Mouse (Mus musculus) heart, embryonic 13.5 days (tissue): ENCODE measurements around the gene Olfr923. TPM values are rescaled to one million over a fixed set of nuclear protein-coding genes. Genes with fewer than 3 reads are reported as not detected.

Experiments
- polyA plus RNA-seq: library from polyadenylated mRNA; unstranded; fragments of >200 nt; fragmentation: Nextera tagmentation; extraction: Ambion mirVana; gene quantifications from 2 replicates; pipeline ENCODE4 v1.2.1, GENCODE M21; 2015

Olfr923 gene
- polyA plus RNA-seq, 1 experiment from 2014 or later: not detected

Other genes starting within 250 kb of the Olfr923 start
- not detected in 2 replicates for gene Olfr912, start 246.4 kb upstream of the Olfr923 start, polyA plus RNA-seq
- not detected in 2 replicates for gene Olfr913, start 233.8 kb upstream of the Olfr923 start, polyA plus RNA-seq
- not detected in 2 replicates for gene Olfr914, start 221.4 kb upstream of the Olfr923 start, polyA plus RNA-seq
- gene Olfr916, start 166.7 kb upstream of the Olfr923 start, polyA plus RNA-seq: not detected in 2 replicates
- not detected in 2 replicates for gene Olfr917, start 160.7 kb upstream of the Olfr923 start, polyA plus RNA-seq
- gene Olfr918, start 151.9 kb upstream of the Olfr923 start, polyA plus RNA-seq: not detected in 2 replicates
- not detected in 2 replicates for gene Olfr919, start 122.9 kb upstream of the Olfr923 start, polyA plus RNA-seq
- 16.3 and 18.8 TPM in 2 replicates for gene Vwa5a, start 108.3 kb upstream of the Olfr923 start, polyA plus RNA-seq
- 0.07 TPM in 1 of 2 replicates, not detected in the other for gene Olfr920, start 74.2 kb upstream of the Olfr923 start, polyA plus RNA-seq
- gene Olfr921, start 53.5 kb upstream of the Olfr923 start, polyA plus RNA-seq: not detected in 2 replicates
- not detected in 2 replicates for gene Olfr922, start 11.9 kb upstream of the Olfr923 start, polyA plus RNA-seq
- gene Olfr924, start 17.9 kb downstream of the Olfr923 start, polyA plus RNA-seq: not detected in 2 replicates
- not detected in 2 replicates for gene Olfr26, start 28.5 kb downstream of the Olfr923 start, polyA plus RNA-seq
- not detected in 2 replicates for gene Olfr926, start 50.6 kb downstream of the Olfr923 start, polyA plus RNA-seq
- not detected in 2 replicates for gene Olfr930, start 103.3 kb downstream of the Olfr923 start, polyA plus RNA-seq
- not detected in 2 replicates for gene Olfr933, start 145.8 kb downstream of the Olfr923 start, polyA plus RNA-seq
- gene Olfr934, start 161.8 kb downstream of the Olfr923 start, polyA plus RNA-seq: not detected in 2 replicates
- not detected in 2 replicates for gene Olfr935, start 173.1 kb downstream of the Olfr923 start, polyA plus RNA-seq
- gene Olfr146, start 196.8 kb downstream of the Olfr923 start, polyA plus RNA-seq: not detected in 2 replicates
- gene Olfr937, start 238.4 kb downstream of the Olfr923 start, polyA plus RNA-seq: not detected in 2 replicates